Mouse (Mus musculus): ENCODE results near the gene Fam222b. TPM values are rescaled to one million over a fixed set of nuclear protein-coding genes. Genes with fewer than 3 reads are reported as not detected.

The Fam222b gene
- total and polyA plus RNA-seq, 2 experiments from 2014 or later: 10.8 to 11.1 TPM

DNA sequence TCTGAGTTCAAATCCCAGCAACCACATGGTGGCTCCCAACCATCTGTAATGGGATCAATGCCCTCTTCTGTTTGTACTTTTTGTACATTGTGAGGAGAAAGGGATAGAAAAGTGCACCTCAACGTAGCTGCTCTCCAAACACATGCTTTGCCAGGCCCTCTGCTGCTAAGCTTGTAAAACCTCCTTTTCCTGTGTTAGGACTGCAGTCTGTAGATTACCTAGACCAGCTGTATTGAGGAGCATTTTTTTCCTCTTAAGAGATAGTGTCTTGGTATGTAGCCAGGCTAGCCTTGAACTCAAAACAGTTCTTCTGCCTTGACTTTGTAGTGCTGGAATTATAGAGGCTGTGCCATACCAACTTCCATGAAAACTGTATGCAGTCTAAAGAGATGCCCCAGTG is 41.7 kb downstream of the Fam222b start:
- no peak for DNase-seq (ENCODE audit: low spot score)

DNA sequence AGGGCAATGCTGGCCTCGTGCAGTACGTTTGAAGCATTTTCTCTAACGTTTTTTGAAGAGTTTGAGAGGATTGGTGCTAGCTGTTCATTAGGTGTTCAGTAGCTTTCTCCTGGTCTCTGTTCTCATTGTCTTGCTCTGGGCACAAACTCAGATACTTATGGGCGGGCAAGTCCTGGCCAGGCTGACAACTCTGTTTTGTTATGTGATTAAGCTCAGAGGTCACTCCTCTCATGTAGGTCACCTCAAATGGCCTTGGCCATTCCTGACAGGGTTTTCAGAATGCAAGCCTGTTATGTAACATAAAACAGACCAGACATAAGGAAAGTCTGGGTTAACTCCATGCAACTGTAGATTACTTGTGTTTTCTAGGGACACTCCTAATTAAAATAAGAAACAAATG is 43.1 kb downstream of the Fam222b start:
- no peak for DNase-seq (ENCODE audit: low spot score)
- H3K27ac ChIP-seq (ENCODE audit: low read depth): peak overlapping the region; percentile 78
- ATAC-seq (ENCODE audit: insufficient read depth, low read depth): peak; percentile 80
- peaks cover 24% of the 10 kb centered on the region for H3K4me1 ChIP-seq (ENCODE audit: control insufficient read depth, insufficient read depth)
- H3K4me2 ChIP-seq (ENCODE audit: low read depth, low read length): no peak overlapping the region
- H3K36me3 ChIP-seq (replicated peaks; ENCODE audit: control insufficient read depth, insufficient read depth, low read length): no peaks in the 10 kb centered on the region
- no peaks in the 10 kb centered on the region for H3K27me3 ChIP-seq (ENCODE audit: control insufficient read depth, insufficient read depth, low read length)
- 46% methylated on average over 4 of the region's 4 CpGs for WGBS
- TF ChIP-seq CTCF (IDR thresholded peaks at IDR 0.05; ENCODE audit: low read depth): no peak
- TF ChIP-seq EP300 (IDR thresholded peaks at IDR 0.05; ENCODE audit: low read depth): no peak
- H3K4me3 ChIP-seq (ENCODE audit: low read depth, low read length): no peak overlapping the region
- H3K9ac ChIP-seq (replicated peaks; ENCODE audit: low read depth, low read length): no peak overlapping the region
- no peaks in the 10 kb centered on the region for H3K9me3 ChIP-seq (replicated peaks; ENCODE audit: control insufficient read depth, low read length)

More for the DNA sequence above, 41.7 kb downstream of the Fam222b start:
- Histone ChIP-seq H3K4me3 (ENCODE audit: low read depth, low read length) (no peak overlapping the region), H3K9ac (replicated peaks; ENCODE audit: low read depth, low read length) (no peak overlapping the region), H3K27me3 (ENCODE audit: control insufficient read depth, insufficient read depth, low read length) (no peaks in the 10 kb centered on the region), H3K36me3 (replicated peaks; ENCODE audit: control insufficient read depth, insufficient read depth, low read length) (no peaks in the 10 kb centered on the region), H3K27ac (ENCODE audit: low read depth) (no peak overlapping the region; the same call in 1 of the 2 replicates), H3K4me1 (ENCODE audit: control insufficient read depth, insufficient read depth) (peaks cover 29% of the 10 kb centered on the region), H3K9me3 (replicated peaks; ENCODE audit: control insufficient read depth, low read length) (no peaks in the 10 kb centered on the region), H3K4me2 (ENCODE audit: low read depth, low read length) (no peak overlapping the region)
- no peak for ATAC-seq (ENCODE audit: insufficient read depth, low read depth)
- TF ChIP-seq EP300 (IDR thresholded peaks at IDR 0.05; ENCODE audit: low read depth) (no peak), CTCF (IDR thresholded peaks at IDR 0.05; ENCODE audit: low read depth) (no peak)
- 71% methylated on average over 1 of the region's 1 CpGs for WGBS

DNA sequence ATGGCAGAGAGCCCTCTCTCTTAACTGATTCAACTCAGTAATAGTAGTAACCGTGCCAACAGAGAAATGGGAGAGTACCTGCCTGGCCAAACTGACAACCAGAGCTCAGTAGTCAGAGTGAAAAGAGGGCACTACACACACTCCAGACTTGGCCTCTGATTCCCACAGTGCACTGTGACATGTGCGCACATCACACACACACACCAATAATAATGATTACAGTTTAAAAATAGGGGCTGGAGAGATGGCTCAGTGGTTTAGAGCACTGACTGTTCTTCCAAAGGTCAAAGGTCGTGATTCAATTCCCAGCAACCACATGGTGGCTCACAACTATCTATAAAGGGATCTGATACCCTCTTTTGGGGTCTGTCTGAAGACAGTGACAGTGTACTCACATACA is 43.6 kb downstream of the Fam222b start:
- H3K36me3 ChIP-seq (replicated peaks; ENCODE audit: control insufficient read depth, insufficient read depth, low read length): peaks cover 2% of the 10 kb centered on the region; the same call in 1 of the 2 replicates
- H3K9me3 ChIP-seq (replicated peaks; ENCODE audit: control insufficient read depth, low read length): no peaks in the 10 kb centered on the region
- peak; percentile 66 for ATAC-seq (ENCODE audit: insufficient read depth, low read depth)
- H3K4me3 ChIP-seq (ENCODE audit: low read depth, low read length): no peak overlapping the region
- DNase-seq (ENCODE audit: low spot score): no peak
- TF ChIP-seq EP300 (IDR thresholded peaks at IDR 0.05; ENCODE audit: low read depth) (no peak), CTCF (IDR thresholded peaks at IDR 0.05; ENCODE audit: low read depth) (no peak)
- 69% methylated on average over 3 of the region's 3 CpGs for WGBS
- no peak overlapping the region for H3K9ac ChIP-seq (replicated peaks; ENCODE audit: low read depth, low read length)
- no peaks in the 10 kb centered on the region for H3K27me3 ChIP-seq (ENCODE audit: control insufficient read depth, insufficient read depth, low read length)
- peaks cover 20% of the 10 kb centered on the region for H3K4me1 ChIP-seq (ENCODE audit: control insufficient read depth, insufficient read depth)
- H3K4me2 ChIP-seq (ENCODE audit: low read depth, low read length): no peak overlapping the region
- peak overlapping the region; percentile 78 for H3K27ac ChIP-seq (ENCODE audit: low read depth)

DNA sequence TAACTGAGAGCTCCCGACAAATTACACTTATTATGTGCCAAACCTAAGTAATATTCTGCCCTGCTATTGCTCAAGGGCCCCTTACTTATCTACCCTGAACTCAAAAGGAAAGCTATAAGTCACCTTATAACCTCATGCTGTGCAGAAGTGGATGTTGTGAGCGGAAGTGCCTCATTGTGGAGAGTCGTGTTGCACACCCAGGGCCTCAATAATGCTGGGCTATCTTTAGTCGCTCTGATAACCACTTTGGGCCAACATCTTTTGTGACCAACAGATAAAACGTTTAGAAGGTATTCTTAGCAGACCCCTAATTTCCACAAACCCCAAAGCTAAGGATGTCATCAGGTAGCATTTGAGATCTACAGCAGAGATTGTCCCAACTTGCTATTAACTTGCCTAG is 46.2 kb downstream of the Fam222b start:
- no peaks in the 10 kb centered on the region for H3K27me3 ChIP-seq (ENCODE audit: control insufficient read depth, insufficient read depth, low read length)
- no peak overlapping the region for H3K27ac ChIP-seq (ENCODE audit: low read depth)
- DNase-seq (ENCODE audit: low spot score): no peak
- no peak overlapping the region for H3K4me3 ChIP-seq (ENCODE audit: low read depth, low read length)
- no peak overlapping the region for H3K9ac ChIP-seq (replicated peaks; ENCODE audit: low read depth, low read length)
- H3K4me2 ChIP-seq (ENCODE audit: low read depth, low read length): no peak overlapping the region
- peaks cover 16% of the 10 kb centered on the region; the same call in 1 of the 2 replicates for H3K4me1 ChIP-seq (ENCODE audit: control insufficient read depth, insufficient read depth)
- H3K9me3 ChIP-seq (replicated peaks; ENCODE audit: control insufficient read depth, low read length): no peaks in the 10 kb centered on the region
- no peak for TF ChIP-seq EP300 (IDR thresholded peaks at IDR 0.05; ENCODE audit: low read depth)
- TF ChIP-seq CTCF (IDR thresholded peaks at IDR 0.05; ENCODE audit: low read depth): no peak
- WGBS: 28% methylated on average over 5 of the region's 5 CpGs
- H3K36me3 ChIP-seq (replicated peaks; ENCODE audit: control insufficient read depth, insufficient read depth, low read length): peaks cover 28% of the 10 kb centered on the region
- ATAC-seq (ENCODE audit: insufficient read depth, low read depth): no peak

DNA sequence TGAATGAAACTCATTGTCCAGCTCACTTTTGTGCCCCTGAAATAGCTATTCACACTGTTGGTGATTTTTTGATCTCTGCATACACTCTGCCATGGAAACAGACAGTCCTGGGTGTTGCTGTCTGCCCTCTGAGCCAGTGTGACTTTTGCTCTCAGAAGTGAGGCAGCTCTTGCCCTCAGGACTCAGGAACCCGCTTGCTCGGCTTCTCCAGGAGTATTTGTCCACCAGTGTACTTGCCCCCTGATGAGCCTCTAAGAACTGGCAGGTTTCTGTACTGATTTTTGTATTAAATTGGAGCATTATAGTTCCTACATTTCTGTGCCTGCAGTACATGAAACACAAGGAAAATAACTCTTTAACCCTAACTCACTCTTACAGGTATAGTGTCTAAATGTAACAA is 49.1 kb downstream of the Fam222b start:
- no peak overlapping the region for H3K4me2 ChIP-seq (ENCODE audit: low read depth, low read length)
- ATAC-seq (ENCODE audit: insufficient read depth, low read depth) (no peak), DNase-seq (ENCODE audit: low spot score) (no peak)
- H3K9me3 ChIP-seq (replicated peaks; ENCODE audit: control insufficient read depth, low read length): no peaks in the 10 kb centered on the region
- H3K27ac ChIP-seq (ENCODE audit: low read depth): no peak overlapping the region
- peaks cover 3% of the 10 kb centered on the region; the same call in 1 of the 2 replicates for H3K4me1 ChIP-seq (ENCODE audit: control insufficient read depth, insufficient read depth)
- TF ChIP-seq EP300 (IDR thresholded peaks at IDR 0.05; ENCODE audit: low read depth) (no peak), CTCF (IDR thresholded peaks at IDR 0.05; ENCODE audit: low read depth) (no peak)
- no peak overlapping the region for H3K9ac ChIP-seq (replicated peaks; ENCODE audit: low read depth, low read length)
- whole genome bisulfite sequencing: 96% methylated on average over 2 of the region's 2 CpGs
- no peaks in the 10 kb centered on the region for H3K27me3 ChIP-seq (ENCODE audit: control insufficient read depth, insufficient read depth, low read length)
- H3K36me3 ChIP-seq (replicated peaks; ENCODE audit: control insufficient read depth, insufficient read depth, low read length): peaks cover 53% of the 10 kb centered on the region
- no peak overlapping the region for H3K4me3 ChIP-seq (ENCODE audit: low read depth, low read length)

DNA sequence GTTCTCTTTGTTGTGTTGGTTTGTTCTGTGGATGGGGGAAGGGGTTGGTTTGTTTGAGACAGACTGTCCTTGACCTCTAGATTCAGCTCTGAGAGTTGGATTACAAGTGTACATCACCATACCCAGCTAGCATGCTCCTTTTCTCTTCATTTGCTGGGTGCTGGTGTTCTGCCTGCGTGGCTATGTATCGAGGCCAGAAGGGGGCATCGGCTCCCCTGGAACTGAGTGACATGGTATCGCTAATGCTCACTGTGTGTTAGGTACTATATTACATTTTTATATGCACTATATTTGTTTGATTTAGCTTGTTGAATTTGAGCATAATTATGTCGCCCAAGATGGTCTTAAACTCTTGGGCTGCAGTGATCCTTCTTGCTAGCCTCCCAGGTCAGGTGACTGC is 51.7 kb downstream of the Fam222b start:
- Histone ChIP-seq H3K36me3 (replicated peaks; ENCODE audit: control insufficient read depth, insufficient read depth, low read length) (peaks cover 77% of the 10 kb centered on the region), H3K4me2 (ENCODE audit: low read depth, low read length) (no peak overlapping the region), H3K4me1 (ENCODE audit: control insufficient read depth, insufficient read depth) (no peaks in the 10 kb centered on the region), H3K4me3 (ENCODE audit: low read depth, low read length) (no peak overlapping the region), H3K27me3 (ENCODE audit: control insufficient read depth, insufficient read depth, low read length) (no peaks in the 10 kb centered on the region), H3K9me3 (replicated peaks; ENCODE audit: control insufficient read depth, low read length) (no peaks in the 10 kb centered on the region), H3K27ac (ENCODE audit: low read depth) (no peak overlapping the region), H3K9ac (replicated peaks; ENCODE audit: low read depth, low read length) (no peak overlapping the region)
- no peak for TF ChIP-seq EP300 (IDR thresholded peaks at IDR 0.05; ENCODE audit: low read depth)
- 0 out of 2 replicates have a peak, but pooled peaks have one; percentile 13 for TF ChIP-seq CTCF (IDR thresholded peaks at IDR 0.05; ENCODE audit: low read depth)
- 83% methylated on average over 5 of the region's 5 CpGs for WGBS
- DNase-seq (ENCODE audit: low spot score) (no peak), ATAC-seq (ENCODE audit: insufficient read depth, low read depth) (no peak)
